Mouse (Mus musculus) ES-E14 (cell line): ENCODE results near the gene Ints3. TPM values are rescaled to one million over a fixed set of nuclear protein-coding genes. Genes with fewer than 3 reads are reported as not detected.

Experiments used
- DNase-seq: peaks from one replicate; pipeline ENCODE4 v3.0.0-alpha.2; 2013; ENCODE audit warnings: low read depth, low spot score
- H3K27ac ChIP-seq: 2 replicates; pipeline ENCODE4 v1.5.1; 2012; ENCODE audit warnings: low read depth, mild to moderate bottlenecking, low read length, moderate library complexity, mixed read lengths; ENCODE audit not compliant: poor library complexity, insufficient read depth, severe bottlenecking
- H3K36me3 ChIP-seq: 2 replicates; pipeline ENCODE4 v1.6.1; 2012; ENCODE audit warnings: mild to moderate bottlenecking, low read length, moderate library complexity, mixed read lengths; ENCODE audit not compliant: control insufficient read depth, poor library complexity, insufficient read depth, severe bottlenecking
- H3K4me1 ChIP-seq, 2 experiments: fragments of 150-350 bp in 1 of 2; sonication (generic) in 1 of 2; 2 replicates each; pipeline ENCODE4 v1.6.1; 2012; ENCODE audit warnings: low read length in 2 of 2, mild to moderate bottlenecking in 1 of 2, mixed read lengths in 1 of 2; ENCODE audit not compliant: control insufficient read depth in 2 of 2, insufficient read depth in 2 of 2, poor library complexity in 1 of 2
- H3K4me3 ChIP-seq, 2 experiments: fragments of 150-350 bp in 1 of 2; sonication (generic) in 1 of 2; 2 replicates each; pipeline ENCODE4 v1.5.1; 2012; ENCODE audit warnings: low read length in 2 of 2, low read depth in 1 of 2, mild to moderate bottlenecking in 1 of 2, mixed read lengths in 1 of 2; ENCODE audit not compliant: insufficient read depth in 1 of 2, poor library complexity in 1 of 2, severe bottlenecking in 1 of 2
- H3K9ac ChIP-seq: 2 replicates; pipeline ENCODE4 v1.6.1; 2012; ENCODE audit warnings: low read depth, mild to moderate bottlenecking, low read length, mixed read lengths; ENCODE audit not compliant: poor library complexity, insufficient read depth, severe bottlenecking
- H3K9me3 ChIP-seq: fragments of 150-350 bp; sonication (generic); 2 replicates; pipeline ENCODE4 v1.6.1; 2012; ENCODE audit warnings: low read depth, mild to moderate bottlenecking, low read length; ENCODE audit not compliant: control insufficient read depth, insufficient read depth
- CHD2 ChIP-seq: IDR thresholded peaks from 2 replicates; pipeline ENCODE4 v1.6.1; 2014; ENCODE audit warnings: mild to moderate bottlenecking, low read depth, low read length, inconsistent platforms
- HCFC1 ChIP-seq: IDR thresholded peaks from 2 replicates; pipeline ENCODE4 v1.6.1; 2012; ENCODE audit warnings: low read length, inconsistent platforms, borderline replicate concordance; ENCODE audit not compliant: insufficient read depth
- MAFK ChIP-seq: IDR thresholded peaks from 2 replicates; pipeline ENCODE4 v1.6.1; 2014; ENCODE audit warnings: mild to moderate bottlenecking, low read depth, low read length, inconsistent platforms; ENCODE audit not compliant: insufficient read depth
- ZC3H11A ChIP-seq: IDR thresholded peaks from 2 replicates; pipeline ENCODE4 v1.6.1; 2012; ENCODE audit warnings: low read depth, mild to moderate bottlenecking, inconsistent platforms, low read length, borderline replicate concordance
- ZNF384 ChIP-seq: IDR thresholded peaks from 2 replicates; pipeline ENCODE4 v1.6.1; 2012; ENCODE audit warnings: low read depth, low read length, inconsistent platforms
- in situ Hi-C, 2 experiments: fragments of 600-800 bp; cut with MboI; formaldehyde crosslinking; loops; one replicate each; pipeline ENCODE4 v1.15.1; 2025; ENCODE audit warnings: low sequenced_read_pairs in 2 of 2, inconsistent platforms in 1 of 2; ENCODE audit not compliant: unreplicated experiment in 2 of 2
- total RNA-seq: library from RNA; depleted of rRNA; stranded (reverse); fragments of 300-350 nt; gene quantifications from 2 replicates; pipeline ENCODE4 v1.2.3, GENCODE M21; 2012

Ints3 gene
- total RNA-seq, 1 experiment, result 62.7 TPM

GRCm38 (mm10) chr3:90371857-90372256, 61.6 kb downstream of the Ints3 start:
- Histone ChIP-seq H3K36me3 (no peaks in the 10 kb centered on the region), H3K9ac (no peak overlapping the region), H3K4me1 (no peaks in the 10 kb centered on the region), H3K27ac (no peak overlapping the region), H3K9me3 (no peaks in the 10 kb centered on the region), H3K4me3 (no peak overlapping the region)
- no peak for DNase-seq
- no peak for TF ChIP-seq HCFC1
- TF ChIP-seq CHD2, result no peak
- no peak for TF ChIP-seq ZNF384
- TF ChIP-seq ZC3H11A, result no peak
- no peak for TF ChIP-seq MAFK
- in situ Hi-C loops, result no loop called here

GRCm38 (mm10) chr3:90369041-90369440, 64.4 kb downstream of the Ints3 start:
- Histone ChIP-seq H3K36me3 (no peaks in the 10 kb centered on the region), H3K9ac (no peak overlapping the region), H3K27ac (no peak overlapping the region), H3K4me1 (no peaks in the 10 kb centered on the region; a peak in 1 of 4 replicates), H3K9me3 (no peaks in the 10 kb centered on the region), H3K4me3 (no peak overlapping the region)
- TF ChIP-seq HCFC1 (no peak), MAFK (no peak), ZC3H11A (no peak), CHD2 (no peak), ZNF384 (no peak)
- no peak for DNase-seq
- in situ Hi-C loops, result no loop called here

DNA sequence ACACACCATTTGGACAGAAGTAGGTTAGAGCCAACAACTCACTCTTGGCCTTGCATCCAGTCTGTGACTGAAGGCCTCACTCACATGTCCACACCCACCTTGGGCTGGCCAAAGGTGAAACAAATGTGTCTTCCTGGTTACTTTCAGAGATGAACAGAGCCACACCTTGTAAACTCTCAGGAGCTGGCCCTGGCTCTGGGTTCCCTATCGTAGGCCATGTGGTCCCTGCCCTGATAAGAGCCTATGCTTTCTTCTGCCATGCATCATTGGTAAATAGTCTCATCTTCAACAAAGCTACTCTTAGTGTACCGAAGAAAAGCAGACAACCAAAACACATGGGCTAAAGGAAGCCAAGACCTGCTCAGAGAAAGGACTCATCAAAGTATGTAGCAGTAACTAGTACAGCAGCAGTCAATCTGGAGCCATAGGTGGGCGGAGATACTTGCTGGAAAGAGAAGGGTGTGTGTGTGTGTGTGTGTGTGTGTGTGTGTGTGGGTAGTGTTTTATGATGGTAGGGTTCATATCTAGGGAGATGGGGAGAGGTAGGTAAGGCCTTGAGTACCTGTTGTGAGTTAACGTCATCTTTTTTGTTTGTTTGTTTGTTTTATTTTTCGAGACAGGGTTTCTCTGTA, 66.3 kb downstream of the Ints3 start:
- no peak for TF ChIP-seq ZNF384
- no peak for TF ChIP-seq MAFK
- TF ChIP-seq HCFC1, result no peak
- no peak for TF ChIP-seq ZC3H11A
- no peak for TF ChIP-seq CHD2
- Histone ChIP-seq H3K27ac (no peak overlapping the region), H3K36me3 (no peaks in the 10 kb centered on the region), H3K9me3 (no peaks in the 10 kb centered on the region), H3K4me3 (no peak overlapping the region), H3K4me1 (peaks cover 0 to 2% of the 10 kb centered on the region in 2 experiments; a peak in 2 of 4 replicates), H3K9ac (no peak overlapping the region)
- no peak for DNase-seq
- in situ Hi-C loops, result no loop called here

DNA sequence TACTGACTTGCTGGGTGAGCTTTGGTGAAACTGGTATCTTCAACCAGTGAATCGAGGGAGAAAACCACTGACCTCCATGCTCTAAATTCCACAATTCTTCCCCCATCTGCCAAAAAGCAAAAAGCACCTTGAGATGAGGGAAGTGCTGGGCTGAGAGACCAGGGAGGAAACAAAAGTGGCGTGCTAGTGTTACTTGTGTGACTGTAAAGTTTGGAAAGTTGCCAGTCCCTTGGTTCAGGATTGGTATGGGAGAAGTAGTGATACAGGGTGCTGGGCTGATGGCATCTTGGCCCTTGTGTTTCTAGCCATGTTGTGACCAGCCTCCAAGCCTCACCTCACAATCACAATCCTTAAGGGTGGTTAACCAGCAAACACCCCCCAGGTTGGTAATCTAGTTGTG, 71.1 kb downstream of the Ints3 start:
- no peak for DNase-seq

DNA sequence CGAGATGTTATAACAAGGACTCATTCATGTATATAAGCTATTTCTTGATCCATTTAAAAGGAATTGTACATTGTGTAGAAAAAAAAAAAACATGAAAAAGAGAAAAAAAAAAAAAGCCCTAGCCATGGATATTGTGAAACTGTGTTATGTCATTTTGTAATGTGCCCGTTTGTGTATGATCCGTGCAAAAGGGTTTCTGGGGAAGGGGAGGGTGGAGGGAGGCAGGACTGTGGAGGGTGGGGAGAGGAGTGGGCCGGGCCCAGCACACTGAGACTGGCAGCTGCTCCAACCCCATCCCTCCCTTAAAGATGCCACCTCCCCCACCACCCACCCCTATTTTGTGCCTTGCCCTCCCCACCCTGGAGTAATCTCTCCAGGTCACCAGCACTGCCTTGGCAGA, 71.9 kb downstream of the Ints3 start:
- H3K4me3 ChIP-seq, result no peak overlapping the region
- no peak for DNase-seq
- peaks cover 0 to 2% of the 10 kb centered on the region in 2 experiments; a peak in 2 of 4 replicates for H3K4me1 ChIP-seq
- in situ Hi-C loops, result no loop called here
- peaks cover 15% of the 10 kb centered on the region for H3K36me3 ChIP-seq
- H3K27ac ChIP-seq, result no peak overlapping the region
- H3K9ac ChIP-seq, result no peak overlapping the region
- H3K9me3 ChIP-seq, result no peaks in the 10 kb centered on the region
- no peak for TF ChIP-seq ZC3H11A
- TF ChIP-seq CHD2, result no peak
- TF ChIP-seq HCFC1, result no peak
- no peak for TF ChIP-seq MAFK
- TF ChIP-seq ZNF384, result no peak

More for the DNA sequence above, 71.1 kb downstream of the Ints3 start:
- no peak overlapping the region for H3K4me3 ChIP-seq
- no peak overlapping the region for H3K27ac ChIP-seq
- in situ Hi-C loops, result no loop called here
- peaks cover 0 to 2% of the 10 kb centered on the region in 2 experiments; a peak in 2 of 4 replicates for H3K4me1 ChIP-seq
- TF ChIP-seq CHD2, result no peak
- TF ChIP-seq MAFK, result no peak
- TF ChIP-seq ZC3H11A, result no peak
- TF ChIP-seq HCFC1, result no peak
- no peak for TF ChIP-seq ZNF384
- H3K36me3 ChIP-seq, result peaks cover 15% of the 10 kb centered on the region
- no peaks in the 10 kb centered on the region for H3K9me3 ChIP-seq
- H3K9ac ChIP-seq, result no peak overlapping the region
